Mouse (Mus musculus) T-helper 17 cell (primary cell): ENCODE data around the gene Ctcfl.
"Not testable (repeated sequence)": the region's sequence is repeated elsewhere in the genome, so short reads cannot be mapped to it uniquely, and the experiment has no call there.

Experiments
- in situ Hi-C, 2 experiments: fragments of 300-600 bp; cut with MboI, MseI; formaldehyde crosslinking; loops; 1 replicate in 1 of 2; 2 replicates in 1 of 2; pipeline ENCODE4 v1.15.1; 2025; ENCODE audit warnings: high pct_unique_total_duplicates in 2 of 2

The Ctcfl gene

GRCm38 (mm10) chr2:173146728-173147127 is 27.4 kb upstream of the Ctcfl start:
- in situ Hi-C loops: loop anchor here in 1 of 2 experiments (25.0 kb wide), 1 partner anchor 1091 kb away; no protein-coding TSS in a partner anchor

GRCm38 (mm10) chr2:173145808-173146207 is 26.5 kb upstream of the Ctcfl start:
- in situ Hi-C loops: loop anchor here in 1 of 2 experiments (25.0 kb wide), 1 partner anchor 1091 kb away; no protein-coding TSS in a partner anchor

GRCm38 (mm10) chr2:173143611-173144010 is 24.3 kb upstream of the Ctcfl start:
- in situ Hi-C loops: loop anchor here (5.0 to 25.0 kb wide), 2 partner anchors 1094 to 1659 kb away; no protein-coding TSS in a partner anchor

- in situ Hi-C loops: loop anchor here in 1 of 2 experiments (25.0 kb wide), 1 partner anchor 1099 kb away; no protein-coding TSS in a partner anchor
These were observed 19.3 kb upstream of the Ctcfl start for GRCm38 (mm10) chr2:173138323-173139239.

- in situ Hi-C loops: loop anchor here in 1 of 2 experiments (25.0 kb wide), 1 partner anchor 1103 kb away; no protein-coding TSS in a partner anchor
These were observed 15.4 kb upstream of the Ctcfl start for GRCm38 (mm10) chr2:173134695-173135094.

GRCm38 (mm10) chr2:173132794-173133300 is 13.5 kb upstream of the Ctcfl start:
- in situ Hi-C loops: loop anchor here in 1 of 2 experiments (25.0 kb wide), 1 partner anchor 1104 kb away; no protein-coding TSS in a partner anchor

GRCm38 (mm10) chr2:173132262-173132661 is 12.9 kb upstream of the Ctcfl start:
- in situ Hi-C loops: loop anchor here in 1 of 2 experiments (25.0 kb wide), 1 partner anchor 1105 kb away; no protein-coding TSS in a partner anchor

- in situ Hi-C loops: loop anchor here (10.0 to 25.0 kb wide), 2 partner anchors 544 to 1108 kb away; no protein-coding TSS in a partner anchor
These were observed 9.8 kb upstream of the Ctcfl start for GRCm38 (mm10) chr2:173129111-173129510.

- in situ Hi-C loops: loop anchor here (10.0 to 25.0 kb wide), 2 partner anchors 542 to 1111 kb away; no protein-coding TSS in a partner anchor
These were observed 7.1 kb upstream of the Ctcfl start for GRCm38 (mm10) chr2:173126386-173126785.

- in situ Hi-C loops: loop anchor here in 1 of 2 experiments (10.0 kb wide), 1 partner anchor 539 kb away; no protein-coding TSS in a partner anchor
These were observed 4.9 kb upstream of the Ctcfl start for GRCm38 (mm10) chr2:173124022-173124735.

GRCm38 (mm10) chr2:173120117-173120516 is 792 bp upstream of the Ctcfl start:
- in situ Hi-C loops: loop anchor here in 1 of 2 experiments (10.0 kb wide), 1 partner anchor 535 kb away; no protein-coding TSS in a partner anchor

GRCm38 (mm10) chr2:173113796-173114195 is 5.5 kb downstream of the Ctcfl start:
- in situ Hi-C loops: loop anchor here in 1 of 2 experiments (5.0 to 10.0 kb wide), 2 partner anchors 364 to 1811 kb away; no protein-coding TSS in a partner anchor

- in situ Hi-C loops: loop anchor here in 1 of 2 experiments (5.0 to 10.0 kb wide), 2 partner anchors 367 to 1814 kb away; no protein-coding TSS in a partner anchor
These were observed 8.8 kb downstream of the Ctcfl start for GRCm38 (mm10) chr2:173110571-173110970.

GRCm38 (mm10) chr2:173109510-173109909 is 9.8 kb downstream of the Ctcfl start:
- in situ Hi-C loops: loop anchor here (5.0 to 10.0 kb wide), 5 partner anchors 73 to 443 kb away; no protein-coding TSS in a partner anchor

GRCm38 (mm10) chr2:173108509-173109190 is 10.7 kb downstream of the Ctcfl start:
- in situ Hi-C loops: loop anchor here (5.0 to 10.0 kb wide), 5 partner anchors 74 to 444 kb away; no protein-coding TSS in a partner anchor

GRCm38 (mm10) chr2:173106889-173107785 is 12.2 kb downstream of the Ctcfl start:
- in situ Hi-C loops: loop anchor here (5.0 to 10.0 kb wide), 5 partner anchors 75 to 445 kb away; no protein-coding TSS in a partner anchor

- in situ Hi-C loops: loop anchor here (5.0 to 10.0 kb wide), 5 partner anchors 76 to 446 kb away; no protein-coding TSS in a partner anchor
These were observed 12.9 kb downstream of the Ctcfl start for GRCm38 (mm10) chr2:173106409-173106808.

GRCm38 (mm10) chr2:173097337-173097736 is 22.0 kb downstream of the Ctcfl start:
- in situ Hi-C loops: not testable (repeated sequence)

- in situ Hi-C loops: loop anchor here in 1 of 2 experiments (10.0 kb wide), 1 partner anchor 655 kb away; no protein-coding TSS in a partner anchor
These were observed 29.9 kb downstream of the Ctcfl start for GRCm38 (mm10) chr2:173089437-173089836.
